Mouse (Mus musculus) adrenal gland, adult 8-10 months (tissue): ENCODE results near the gene Gm43720. TPM values are rescaled to one million over a fixed set of nuclear protein-coding genes. Genes with fewer than 3 reads are reported as not detected.
A peak's percentile ranks its signal among the peaks of the same experiment; 100 is the strongest.
"Not testable (repeated sequence)": the region's sequence is repeated elsewhere in the genome, so short reads cannot be mapped to it uniquely, and the experiment has no call there.

ENCODE experiments used
- DNase-seq: peaks from one replicate; pipeline ENCODE4 v3.0.0; 2022
- total RNA-seq, 4 experiments: library from RNA; stranded (reverse); gene quantifications; 2 replicates each; pipeline ENCODE4 v1.2.4; 2022

Gm43720 gene
- total RNA-seq, 4 experiments from 2014 or later, result not detected

DNA sequence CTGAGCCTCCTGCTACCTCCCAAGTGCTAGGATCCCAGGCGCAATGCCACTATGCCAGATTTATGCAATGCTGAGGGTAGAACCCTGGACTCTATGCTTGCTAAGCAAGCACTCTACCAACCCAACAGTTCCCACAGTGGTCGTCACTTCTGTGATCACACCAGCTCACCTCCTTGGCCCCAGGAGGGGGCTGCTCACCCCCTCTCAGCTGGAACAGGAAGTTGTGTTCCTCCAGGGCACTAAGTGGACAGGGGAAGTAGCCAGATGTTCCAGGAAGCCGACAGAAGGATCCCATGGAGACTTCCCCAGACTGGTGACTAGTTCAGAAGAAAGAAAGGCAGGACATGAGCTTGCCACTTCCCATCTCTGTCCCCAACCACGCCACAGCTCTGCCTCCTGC is 17.8 kb downstream of the Gm43720 start:
- DNase-seq, result no peak

DNA sequence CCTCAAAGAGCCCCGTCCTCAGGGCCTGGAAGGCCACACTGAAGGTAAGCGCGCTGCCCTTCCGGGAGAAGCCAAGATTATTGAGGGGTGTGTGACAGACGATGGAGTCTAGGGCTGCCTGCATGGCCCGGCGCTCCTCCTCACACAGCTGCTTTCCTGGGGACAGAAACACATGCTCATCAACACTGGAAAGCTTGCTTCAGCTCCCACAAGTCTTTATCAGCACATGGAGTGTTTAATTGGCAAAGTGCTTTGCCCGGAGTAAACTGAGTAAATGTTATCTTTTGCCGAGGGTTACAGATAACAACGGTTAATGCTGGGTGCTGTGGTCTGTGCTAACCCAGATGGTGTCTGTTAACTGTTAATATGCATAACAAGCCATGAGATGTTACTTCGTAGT is 18.9 kb downstream of the Gm43720 start:
- DNase-seq, result no peak

DNA sequence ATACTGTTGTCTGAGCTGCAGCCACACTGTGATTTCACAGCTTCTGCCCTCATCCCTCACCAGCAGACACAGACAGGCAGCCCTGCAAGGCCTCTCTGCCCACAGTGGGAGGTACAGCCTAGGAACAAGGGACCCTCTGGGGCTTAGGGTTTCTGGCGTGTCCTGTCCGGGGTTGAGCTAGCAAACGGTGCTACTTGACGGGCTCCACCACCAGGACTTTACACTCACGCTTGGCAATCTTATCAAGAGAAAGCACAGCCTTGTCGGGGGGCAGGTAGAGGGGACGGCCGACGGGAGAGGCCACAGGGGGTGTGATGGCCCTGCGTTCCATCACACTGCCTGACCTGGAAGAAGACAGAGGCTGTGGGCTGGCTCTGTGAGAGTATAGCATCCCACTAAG is 19.7 kb downstream of the Gm43720 start:
- DNase-seq, result no peak

DNA sequence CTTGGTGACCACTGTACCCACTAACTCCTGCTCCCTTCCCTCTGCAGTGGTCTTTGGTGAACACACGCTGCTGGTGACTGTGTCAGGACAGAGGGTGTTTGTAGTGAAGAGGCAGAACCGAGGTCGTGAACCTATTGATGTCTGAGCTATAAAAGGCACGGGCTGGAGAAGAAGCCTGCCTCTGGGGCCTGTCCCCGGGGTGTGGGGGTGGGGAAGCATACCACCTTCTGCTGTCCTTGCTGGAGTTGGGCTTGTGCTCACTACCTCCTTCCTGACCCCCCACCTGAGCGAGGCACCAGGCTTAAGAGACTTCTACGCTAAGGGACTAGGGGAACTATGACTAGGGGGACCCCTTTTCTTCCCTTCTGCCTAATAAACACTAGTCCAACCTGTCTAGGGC is 20.8 kb downstream of the Gm43720 start:
- no peak for DNase-seq

DNA sequence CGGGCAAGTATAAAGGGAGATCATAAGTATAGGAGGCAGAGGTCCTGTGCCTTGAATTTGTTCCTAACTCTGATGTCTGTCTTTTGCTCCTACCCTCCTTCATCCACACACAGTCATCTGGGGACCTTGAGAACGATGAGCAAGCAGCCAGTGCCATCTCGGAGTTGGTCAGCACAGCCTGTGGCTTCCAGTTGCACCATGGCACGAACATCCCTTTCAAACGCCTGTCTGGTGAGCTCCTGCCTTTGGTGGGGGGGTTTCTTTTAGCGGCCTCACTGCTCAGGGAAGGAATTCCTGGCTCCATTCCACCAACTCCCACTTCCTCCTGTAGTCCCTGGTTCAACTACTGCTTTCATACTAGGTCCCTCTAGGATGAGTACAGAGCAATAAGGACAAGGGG is 21.2 kb downstream of the Gm43720 start:
- DNase-seq, result peak; percentile 55

DNA sequence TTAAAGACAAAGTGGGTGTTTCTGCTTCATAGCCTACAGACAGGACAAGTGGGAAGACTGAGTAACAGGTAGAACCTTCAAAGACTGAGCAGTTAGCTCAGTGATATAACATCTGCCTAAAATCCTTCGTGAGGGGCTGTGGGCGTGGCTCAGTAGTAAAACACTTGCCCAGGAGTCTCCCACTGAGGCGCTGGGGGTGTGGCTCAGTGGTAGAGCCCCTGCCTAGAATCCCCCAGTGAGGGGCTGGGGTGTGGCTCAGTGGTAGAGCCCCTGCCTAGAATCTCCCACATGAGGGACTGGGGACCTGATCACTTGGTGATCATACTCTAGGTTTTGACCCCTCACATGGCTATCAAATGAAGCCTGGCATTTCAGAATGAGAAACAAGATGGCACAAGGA is 21.7 kb downstream of the Gm43720 start:
- no peak for DNase-seq

DNA sequence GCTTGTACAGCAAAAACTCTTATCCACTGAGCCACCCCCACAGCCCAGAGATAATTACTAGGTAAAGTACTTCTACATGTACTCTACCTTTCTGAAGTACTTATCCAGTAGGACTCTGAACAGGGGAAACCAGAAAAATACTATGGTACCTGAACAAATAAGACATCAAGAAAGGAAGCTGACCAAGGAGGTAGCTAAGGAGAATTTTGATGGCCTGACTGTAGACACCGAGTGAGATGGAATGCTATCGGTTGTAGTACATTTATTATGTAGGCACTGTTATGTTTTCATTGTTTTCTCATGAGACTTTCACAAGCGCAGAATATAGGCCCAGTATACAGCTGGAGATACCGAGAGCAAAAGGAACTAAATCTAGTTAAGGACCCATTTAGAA is 22.2 kb downstream of the Gm43720 start:
- no peak for DNase-seq

DNA sequence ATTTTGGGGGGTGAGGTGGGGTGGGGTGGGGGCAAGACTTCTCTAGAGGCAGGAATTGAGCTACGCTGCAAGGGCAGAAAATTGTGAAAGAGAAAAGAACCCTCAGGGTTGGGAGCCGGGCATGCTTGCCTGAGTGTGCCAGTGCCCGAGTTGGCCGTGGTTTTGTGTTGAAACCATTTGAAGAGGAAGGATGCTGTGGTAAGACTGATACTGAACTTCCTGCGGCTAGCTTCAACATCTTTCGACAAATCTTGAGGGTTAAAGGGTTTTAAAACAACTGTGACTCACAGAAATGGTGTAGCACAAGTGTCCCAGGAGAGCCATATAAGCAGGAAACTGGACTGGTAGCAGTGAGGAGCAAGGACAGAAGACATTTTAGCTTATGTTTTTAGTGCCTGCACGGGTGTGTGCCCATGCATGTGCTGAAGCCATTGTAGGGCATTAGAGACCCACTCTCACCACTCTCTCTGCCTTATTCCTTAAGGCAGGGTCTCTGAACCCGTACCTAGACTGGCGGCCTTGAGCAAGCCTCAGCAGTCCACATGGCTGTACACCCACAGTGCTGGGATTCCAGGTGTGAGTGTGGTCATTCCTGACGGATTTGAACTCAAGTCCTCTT is 22.7 kb downstream of the Gm43720 start:
- DNase-seq, result no peak

DNA sequence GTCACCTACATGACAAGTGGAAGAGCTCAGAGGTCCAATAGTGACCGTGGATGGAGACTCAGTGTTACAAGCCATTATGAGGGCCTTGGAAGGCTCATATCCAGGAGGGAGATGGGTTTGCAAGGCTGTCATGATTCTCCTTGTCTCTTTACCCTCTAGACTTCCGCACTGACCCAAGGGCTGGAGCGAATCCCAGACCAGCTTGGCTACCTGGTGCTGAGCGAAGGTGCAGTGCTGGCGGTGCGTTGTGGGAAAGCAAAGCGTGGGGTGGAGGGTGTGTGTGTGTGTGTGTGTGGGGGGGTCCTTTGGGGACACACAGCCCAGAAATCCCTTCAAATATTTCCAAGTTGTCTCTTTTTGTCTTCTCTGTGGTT is 23.7 kb downstream of the Gm43720 start:
- no peak for DNase-seq

DNA sequence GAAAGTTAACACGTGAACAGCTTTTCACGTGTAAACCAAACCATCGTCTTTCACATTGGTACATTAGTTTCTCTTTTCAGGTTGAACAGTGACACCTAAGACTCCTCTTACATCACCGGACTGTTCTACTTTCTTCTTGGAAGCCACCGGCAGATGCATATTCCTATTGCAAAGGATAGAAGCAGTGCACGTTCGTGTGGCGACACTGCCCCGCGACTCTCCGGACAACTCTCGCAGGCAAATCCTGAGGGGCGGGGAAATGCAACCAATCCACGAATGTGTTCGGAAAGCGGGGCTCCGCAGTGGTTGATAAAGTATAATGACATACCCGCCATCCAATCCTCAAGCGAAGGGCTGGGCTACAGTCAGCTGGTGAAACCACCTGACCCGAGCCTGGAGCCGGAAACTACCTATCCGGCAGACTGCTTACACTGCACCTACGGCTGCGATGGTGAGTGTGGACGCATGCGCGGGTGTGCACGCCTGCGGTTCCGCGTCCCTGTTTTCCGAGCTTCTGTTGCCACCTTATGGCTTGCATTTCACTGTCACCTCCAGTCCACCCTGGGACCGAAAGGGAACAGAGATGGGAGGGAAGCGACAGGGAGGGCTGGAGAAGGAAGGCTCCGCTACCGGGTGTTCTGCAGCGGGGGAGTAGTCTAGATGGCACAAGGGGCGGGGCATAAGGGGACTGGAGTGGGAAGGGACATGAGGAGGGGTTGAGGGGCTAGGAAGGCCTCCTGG is 24.2 kb downstream of the Gm43720 start, which contains the start of gene Lamtor4:
Gene Lamtor4, plus strand, starts transcription at position 130 of the 741 bp plus-strand sequence.
- DNase-seq, result peak; percentile 96

DNA sequence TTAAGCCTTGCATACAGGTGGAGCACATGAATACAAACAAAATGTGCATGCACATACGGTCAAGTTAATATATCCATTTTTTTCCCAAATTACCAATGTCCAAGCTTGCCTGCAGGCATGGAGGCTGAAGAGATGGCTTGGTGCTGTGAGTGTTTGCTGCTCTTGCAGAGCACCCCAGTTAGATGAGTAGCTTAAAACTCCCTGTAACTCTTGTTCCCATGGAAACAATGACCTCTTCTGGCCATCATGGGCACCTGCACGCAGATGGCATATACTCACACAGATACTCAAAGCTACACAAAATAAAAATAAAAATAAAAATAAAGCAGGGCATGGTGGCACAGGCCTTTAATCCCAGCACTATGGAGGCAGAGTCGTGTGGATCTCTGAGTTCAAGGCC is 26.7 kb downstream of the Gm43720 start:
- DNase-seq, result no peak

DNA sequence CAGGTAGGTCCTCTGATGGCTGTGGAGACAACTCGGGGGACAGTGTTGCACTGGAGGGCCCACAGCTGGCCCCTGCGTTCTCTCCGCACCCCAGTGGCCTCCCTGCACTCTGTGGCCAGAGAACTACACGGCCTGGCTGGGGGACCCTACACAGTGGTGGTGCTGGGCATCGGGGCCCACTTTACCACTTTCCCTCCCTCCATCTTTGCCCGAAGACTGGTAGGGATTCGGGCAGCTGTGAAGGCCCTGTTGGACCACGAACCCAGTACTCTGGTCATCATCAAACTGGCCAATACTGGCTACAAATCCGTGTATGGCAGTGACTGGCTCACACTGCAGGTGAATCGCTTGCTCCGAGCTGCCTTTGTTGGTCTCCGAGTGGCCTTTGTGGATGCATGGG is 28.6 kb downstream of the Gm43720 start:
- no peak for DNase-seq

DNA sequence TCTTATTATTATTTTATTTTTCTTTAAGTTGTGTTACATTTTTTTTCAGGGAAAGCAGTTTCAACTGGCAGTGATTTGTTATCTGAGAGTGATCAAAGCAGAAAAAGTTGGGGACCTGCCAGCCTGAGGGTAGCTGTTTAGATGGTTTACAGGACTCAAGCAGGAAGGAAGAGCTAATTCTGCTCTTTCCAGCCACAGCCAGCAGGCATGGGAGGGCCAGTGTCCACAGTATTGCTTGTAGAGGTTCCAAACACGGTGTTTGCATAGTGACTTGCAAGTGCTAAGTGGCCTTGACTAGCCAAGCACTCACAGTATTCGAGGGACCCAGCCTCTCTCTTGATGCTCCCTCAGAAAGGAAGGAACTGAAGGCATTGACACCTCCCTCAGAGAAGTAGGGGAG is 38.2 kb downstream of the Gm43720 start:
- DNase-seq, result no peak

DNA sequence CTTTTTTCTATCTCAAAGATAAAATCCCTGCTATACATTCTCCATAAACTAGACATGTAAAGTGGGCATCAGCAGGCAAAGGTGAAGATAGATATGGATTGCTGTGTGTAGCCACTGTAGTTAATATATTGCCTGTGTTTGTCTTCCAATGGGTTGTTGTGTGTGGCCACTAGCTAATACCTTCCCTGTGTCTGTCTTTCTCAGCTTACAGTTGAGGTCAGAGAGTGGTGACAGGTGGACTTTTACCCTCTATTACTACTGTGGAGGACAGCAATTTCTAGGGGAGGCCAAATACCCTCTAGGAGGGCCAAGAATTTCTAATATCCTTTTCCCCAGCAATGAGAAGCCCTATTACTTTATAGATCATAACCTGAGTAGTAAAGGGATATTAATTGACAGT is 45.5 kb downstream of the Gm43720 start:
- DNase-seq, result no peak

DNA sequence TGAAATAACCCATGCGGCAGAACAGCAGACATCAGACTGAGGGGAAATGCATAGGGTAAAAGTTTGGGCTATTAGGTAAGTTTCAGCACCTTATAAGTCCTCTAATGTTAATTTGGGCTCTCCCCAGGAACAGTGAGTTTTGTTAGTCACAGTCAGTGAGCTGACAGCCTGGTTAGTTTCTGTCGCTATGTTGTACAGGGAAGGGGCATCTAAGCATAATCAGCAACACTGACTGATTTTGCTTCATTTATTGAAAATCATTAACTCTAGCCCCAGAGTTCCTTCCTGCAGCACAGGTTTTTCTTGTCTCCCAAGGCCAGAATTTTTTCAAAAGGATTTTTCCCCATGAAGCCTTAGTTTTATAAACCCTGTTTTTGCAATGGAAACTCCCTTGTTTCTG is 46.0 kb downstream of the Gm43720 start:
- no peak for DNase-seq

DNA sequence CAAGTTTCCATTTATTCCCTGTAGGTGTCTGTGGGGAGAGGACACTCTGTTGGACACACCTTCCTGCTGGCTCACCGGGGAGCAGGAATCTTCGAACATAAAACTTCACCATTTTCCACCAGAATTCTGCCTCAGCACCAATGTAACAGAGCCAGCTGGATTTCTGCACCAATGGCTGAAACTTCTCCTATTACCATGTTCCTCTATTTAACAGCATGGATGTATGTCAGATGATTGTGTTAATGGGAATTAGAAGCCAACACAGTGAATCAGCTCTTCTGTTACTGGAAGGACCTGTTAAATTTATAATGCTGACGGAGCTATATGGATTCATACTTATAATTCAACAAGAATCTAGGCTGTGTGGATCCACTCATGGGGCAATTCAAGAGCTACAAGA is 50.2 kb downstream of the Gm43720 start:
- DNase-seq, result no peak

DNA sequence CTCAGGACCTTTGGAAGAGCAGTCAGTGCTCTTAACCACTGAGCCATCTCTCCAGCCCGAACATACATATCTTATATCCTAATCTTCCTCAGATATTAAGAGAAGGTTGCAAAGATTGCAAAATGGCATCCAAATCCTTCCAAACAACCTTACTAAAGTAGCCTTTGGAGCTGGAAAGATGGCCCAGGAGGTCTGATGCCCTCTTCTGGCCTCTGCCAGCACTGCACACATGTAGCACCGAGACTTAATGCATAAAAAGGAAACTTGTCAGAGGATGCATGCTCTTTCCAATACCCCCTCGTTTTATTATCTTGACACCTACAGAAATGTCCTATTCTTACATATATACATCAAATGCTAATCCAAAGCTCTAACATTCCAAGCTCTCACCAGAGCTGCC is 51.7 kb downstream of the Gm43720 start:
- no peak for DNase-seq

DNA sequence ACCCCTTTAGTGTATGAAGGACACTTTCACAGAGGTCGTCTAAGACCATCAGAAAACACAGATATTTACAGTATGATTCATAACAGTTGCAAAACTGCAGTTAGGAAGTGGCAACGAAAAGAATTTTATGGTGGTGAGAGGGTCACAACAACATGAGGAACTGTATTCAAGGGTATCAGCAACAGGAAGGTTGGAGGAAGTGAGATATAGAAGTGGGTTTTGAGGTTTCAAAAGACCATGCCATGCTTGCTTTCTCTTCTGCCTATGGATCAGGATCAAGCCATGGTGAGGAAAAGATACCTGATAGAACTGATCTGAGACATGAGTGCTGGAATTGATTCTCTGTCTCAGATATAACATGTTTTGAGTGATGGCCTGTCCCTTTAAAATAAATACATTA is 52.4 kb downstream of the Gm43720 start:
- DNase-seq, result no peak

DNA sequence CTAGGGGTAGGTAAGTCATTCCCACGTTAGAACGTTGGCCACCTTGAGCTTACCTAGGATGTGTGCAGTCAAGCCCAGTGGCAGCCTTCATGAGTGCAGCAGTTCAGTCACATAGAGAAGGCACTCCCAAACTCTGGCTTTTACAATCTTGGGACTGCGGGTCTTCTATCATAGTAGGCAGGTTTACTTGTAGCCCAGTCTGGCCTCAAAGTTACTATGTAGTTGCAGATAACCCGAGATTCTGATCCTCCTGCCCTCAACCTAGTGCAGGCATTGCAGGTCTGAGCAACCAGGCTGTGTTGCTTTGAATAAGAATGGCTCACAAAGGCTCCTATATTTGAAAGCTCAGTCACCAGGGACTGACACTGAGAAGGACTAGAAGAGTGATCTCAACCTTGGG is 53.3 kb downstream of the Gm43720 start:
- DNase-seq, result no peak

DNA sequence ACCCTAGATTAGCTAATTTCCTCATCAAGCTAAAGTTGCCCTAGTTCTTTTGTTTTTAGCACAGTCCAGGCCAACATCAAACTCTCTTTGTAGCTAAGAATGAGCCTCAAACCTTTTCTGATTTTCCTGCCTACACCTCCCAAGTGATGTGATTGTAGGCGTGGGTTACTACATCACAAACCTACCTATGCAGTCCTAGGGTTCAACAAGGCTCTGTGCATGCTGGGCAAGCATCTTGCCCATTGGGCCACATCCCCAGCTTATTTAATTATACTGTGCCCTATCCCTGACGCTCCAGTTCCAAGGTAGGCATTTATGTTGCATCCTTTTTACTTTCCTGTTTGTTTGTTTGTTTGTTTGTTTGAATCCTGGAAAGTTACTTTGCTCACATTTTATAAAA is 54.1 kb downstream of the Gm43720 start, which contains the start of gene Nxpe5:
Gene Nxpe5, plus strand, starts transcription at position 199 of the 400 bp plus-strand sequence.
- no peak for DNase-seq

DNA sequence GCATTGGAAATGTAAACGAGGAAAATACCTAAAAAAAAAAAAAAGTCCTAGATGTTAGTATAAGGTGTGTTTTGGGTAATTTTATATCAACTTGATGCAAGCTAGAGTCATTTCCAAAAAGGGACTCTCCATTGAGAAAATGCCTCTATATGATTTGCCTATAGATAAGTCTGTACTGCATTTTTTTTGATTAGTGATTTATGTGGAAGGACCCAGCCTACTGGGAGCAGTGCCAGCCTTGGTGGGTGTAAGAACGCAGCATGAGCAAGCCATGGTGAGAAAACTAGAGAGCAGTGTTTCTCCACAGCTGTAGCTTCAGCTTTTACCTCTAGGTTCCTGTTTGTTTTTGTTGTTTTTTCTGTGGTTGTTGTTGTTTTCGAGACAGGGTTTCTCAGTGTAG is 56.5 kb downstream of the Gm43720 start:
- DNase-seq, result no peak

DNA sequence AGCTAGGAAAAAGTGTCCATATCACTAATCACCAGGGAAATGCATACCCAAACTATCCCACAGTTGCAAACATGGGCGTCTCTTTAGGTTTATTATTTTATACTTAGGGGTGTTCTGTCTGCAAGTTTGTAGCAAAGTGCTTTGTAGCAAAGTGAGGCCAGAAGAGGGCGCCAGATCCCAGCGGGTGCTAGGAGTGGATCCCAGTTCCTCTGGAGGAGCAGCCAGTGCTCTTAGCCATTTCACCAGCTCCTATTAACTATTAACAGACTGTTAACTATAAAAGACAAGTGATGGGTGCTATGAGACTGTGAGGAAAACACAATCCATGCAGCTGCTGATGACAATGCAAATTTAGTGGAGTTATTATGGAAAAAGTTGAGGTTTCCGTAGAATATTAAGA is 57.6 kb downstream of the Gm43720 start:
- DNase-seq, result peak; percentile 76

DNA sequence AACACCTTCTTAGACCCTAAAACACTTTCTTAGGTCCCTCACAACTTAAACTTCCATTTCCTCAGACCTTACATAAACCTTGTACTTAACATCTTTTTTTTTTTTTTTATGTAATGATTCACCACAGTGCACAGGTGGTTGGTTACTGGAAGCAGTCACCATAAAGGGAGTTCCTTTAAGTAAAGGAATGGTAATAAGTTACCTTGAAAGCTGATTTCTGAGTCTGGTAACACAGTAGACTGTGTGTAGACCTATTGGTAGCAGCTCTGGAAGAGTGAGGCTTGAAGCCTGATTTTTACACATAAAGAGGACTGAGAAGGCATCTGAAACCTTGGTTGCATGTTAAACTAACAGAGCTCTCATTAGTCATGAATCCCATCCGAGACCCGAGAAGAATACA is 59.9 kb downstream of the Gm43720 start:
- DNase-seq, result no peak

DNA sequence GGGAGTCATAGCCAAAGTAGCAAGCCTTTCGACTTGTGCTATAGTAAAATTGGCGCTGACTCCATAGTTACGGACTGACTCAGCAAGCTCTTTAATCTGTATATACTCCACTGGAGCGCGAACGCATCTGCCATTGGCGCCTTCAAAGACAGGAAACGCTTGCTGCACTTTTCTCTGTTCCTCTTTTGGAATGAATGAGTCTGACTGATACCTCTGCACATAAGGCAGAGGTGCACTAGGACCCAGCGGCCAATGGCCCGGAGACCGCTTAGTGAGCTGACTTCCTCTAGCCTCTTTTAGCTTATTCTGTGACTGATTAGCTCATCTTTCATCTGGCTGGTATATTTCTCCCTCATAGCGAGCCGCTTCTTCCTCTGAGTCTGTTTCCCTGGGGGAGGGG is 63.1 kb downstream of the Gm43720 start:
- DNase-seq, result not testable (repeated sequence)
